Mouse (Mus musculus) naive thymus-derived CD4-positive, alpha-beta T cell, adult 5 months (primary cell): ENCODE results near the gene Psmd5. TPM values are rescaled to one million over a fixed set of nuclear protein-coding genes. Genes with fewer than 3 reads are reported as not detected.

Experiments used
- polyA plus RNA-seq: library from polyadenylated mRNA; unstranded; fragments of 100-300 nt; shearing (Covaris generic); gene quantifications from one replicate; pipeline ENCODE4 v1.2.1, GENCODE M21; 2017

The Psmd5 gene
- polyA plus RNA-seq: 52.8 TPM

DNA sequence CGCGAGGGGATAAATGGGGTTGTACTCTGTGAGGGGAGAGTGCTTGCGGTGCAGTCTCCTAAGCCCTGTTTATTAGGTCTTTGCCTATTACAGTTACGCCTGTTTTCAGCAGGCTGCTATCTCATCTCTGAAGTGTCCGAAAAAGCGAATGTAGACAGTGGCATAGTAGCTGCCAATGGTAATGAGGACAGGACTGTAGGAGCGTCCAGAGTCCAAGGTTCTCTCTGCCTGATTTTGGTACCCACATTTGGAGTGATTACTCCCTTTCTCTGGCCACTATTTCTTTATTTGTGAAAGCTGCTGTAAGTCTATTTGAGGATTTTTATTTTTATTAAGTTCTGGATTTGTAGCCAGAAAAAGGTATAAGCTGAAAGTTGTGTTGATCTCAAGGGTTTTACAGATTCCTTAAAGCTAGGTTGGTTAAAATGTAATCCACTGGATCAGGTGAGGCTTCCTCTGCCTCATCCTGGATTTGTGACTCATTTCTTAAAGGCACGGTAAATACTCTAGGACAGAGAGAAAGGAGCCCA lies at the start of gene Psmd5:
Psmd5 (minus strand) TSS at position 153 of the 530 bp plus-strand sequence.

DNA sequence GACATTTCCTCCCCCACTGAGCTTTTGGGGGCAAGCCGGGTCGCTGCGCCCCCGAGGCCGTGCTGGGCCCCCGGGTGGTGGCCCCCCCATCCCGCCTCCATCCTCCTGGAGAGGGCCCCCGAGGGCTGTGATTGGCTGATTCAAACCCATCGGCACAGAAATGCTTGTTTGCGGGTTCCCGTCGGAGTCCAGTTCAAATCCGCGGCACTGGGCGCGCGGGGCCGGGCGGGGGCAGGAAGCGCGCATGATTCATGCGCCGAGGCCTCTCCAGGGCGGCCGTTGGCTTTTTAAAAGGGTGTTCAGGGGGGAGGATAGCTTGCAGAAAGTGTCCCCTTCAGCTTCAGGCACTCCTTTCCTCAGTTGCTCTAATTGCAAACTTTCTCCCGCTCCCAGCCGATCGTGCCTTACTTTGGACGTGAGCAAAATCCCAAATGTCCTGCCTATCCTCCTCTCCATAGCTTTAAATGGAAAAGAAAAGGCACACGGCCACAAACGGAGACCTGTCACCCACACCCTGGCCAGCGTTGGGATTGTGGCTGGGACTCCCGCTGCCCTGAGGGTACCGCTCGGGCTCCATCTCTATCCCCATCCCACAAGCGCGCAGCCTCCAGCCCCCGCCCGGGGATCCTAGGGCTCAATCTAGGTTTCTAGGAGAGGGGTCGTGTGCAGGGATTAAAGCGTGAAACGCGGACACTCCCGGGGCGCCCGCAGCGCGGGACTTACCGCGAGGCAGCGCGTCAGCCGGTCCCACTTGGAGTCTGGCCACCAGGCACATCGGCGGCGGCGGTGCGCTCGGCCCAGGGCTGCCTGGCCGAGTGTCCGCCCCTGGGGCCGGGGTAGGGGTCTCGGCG lies 38.7 kb upstream of the Psmd5 start, which contains the start of gene Phf19:
Phf19 (minus strand) TSS at position 809 of the 851 bp plus-strand sequence.

DNA sequence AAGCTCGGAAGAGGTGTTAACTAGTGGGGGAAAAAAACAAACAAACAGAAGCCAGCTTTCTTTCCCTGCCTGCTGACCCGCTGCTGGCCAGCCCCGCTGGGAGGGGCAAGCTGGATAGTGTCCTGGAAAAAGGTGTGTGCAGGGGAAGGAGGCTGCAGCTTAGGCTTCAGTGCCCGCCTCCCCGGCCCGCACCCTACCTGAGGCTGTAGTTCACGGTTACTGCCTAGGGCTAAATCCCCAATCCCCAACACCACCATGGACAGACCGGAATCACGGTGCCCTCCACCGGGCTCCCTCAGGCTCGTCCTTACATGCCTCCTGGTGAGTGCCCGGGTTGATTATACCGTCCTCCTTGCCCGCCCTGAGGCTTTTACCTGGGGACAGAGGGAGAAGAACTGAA lies 497 bp downstream of the Psmd5 start, which contains the start of gene Cutal:
Cutal (plus strand) TSS at position 126 of the 400 bp plus-strand sequence.

GRCm38 (mm10) chr2:34832766-34833457 lies 41.9 kb downstream of the Psmd5 start, which contains the start of gene Gm34653:
Gene Gm34653 (plus strand): TSS chr2:34833007.

DNA sequence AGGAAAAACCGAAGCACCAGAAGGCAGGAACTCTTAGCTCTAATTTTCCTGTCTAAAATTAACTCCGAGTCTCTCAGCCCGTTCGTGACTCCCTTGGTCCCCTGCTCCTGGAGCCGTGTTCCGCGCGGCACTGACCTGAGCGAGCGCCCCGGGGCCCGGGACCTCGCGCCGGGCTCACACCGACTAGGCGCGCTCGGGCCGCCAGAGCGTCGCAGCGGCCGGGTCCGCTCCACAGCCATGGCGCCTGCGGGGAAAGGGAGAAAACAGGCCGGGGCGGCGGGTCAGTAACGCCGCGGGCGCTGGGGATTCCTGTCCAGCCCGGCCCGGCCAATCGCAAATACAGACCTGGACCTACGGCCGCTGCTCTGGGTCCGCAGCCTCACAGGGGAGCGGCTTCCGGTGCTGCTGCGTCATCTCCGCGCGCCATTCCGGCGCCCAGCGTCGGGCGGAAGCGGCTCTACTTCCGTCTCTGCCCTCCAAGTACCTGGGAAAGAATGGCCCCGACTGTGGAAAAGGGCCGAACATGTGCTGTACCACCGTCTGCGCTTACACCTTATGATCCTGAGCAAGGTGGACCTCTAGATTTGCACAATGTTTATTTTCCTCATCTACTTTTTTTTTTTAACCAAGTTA lies 48.8 kb downstream of the Psmd5 start, which contains the start of gene Fbxw2:
Fbxw2 (minus strand) TSS at position 485 of the 633 bp plus-strand sequence.

Other genes with a start within 250 kb of the Psmd5 start
- 115 TPM for gene Gapvd1, start 119.7 kb downstream of the Psmd5 start, polyA plus RNA-seq
- 647 TPM for gene Hspa5, start 103.0 kb downstream of the Psmd5 start, polyA plus RNA-seq
- 24.7 TPM for gene Rabepk, start 75.1 kb downstream of the Psmd5 start, polyA plus RNA-seq
- 178 TPM for gene Fbxw2, start 48.7 kb downstream of the Psmd5 start, polyA plus RNA-seq
- gene Gm34653, start 42.0 kb downstream of the Psmd5 start, polyA plus RNA-seq: not detected
- gene Cutal, start 572 bp downstream of the Psmd5 start, polyA plus RNA-seq: not detected
- gene Phf19, start 39.1 kb upstream of the Psmd5 start, polyA plus RNA-seq: 0.71 TPM
- gene Traf1, start 86.8 kb upstream of the Psmd5 start, polyA plus RNA-seq: 374 TPM
- gene Hc, start 186.5 kb upstream of the Psmd5 start, polyA plus RNA-seq: not detected
- 0.90 TPM for gene AI182371, start 226.6 kb upstream of the Psmd5 start, polyA plus RNA-seq
- gene Cntrl, start 234.5 kb upstream of the Psmd5 start, polyA plus RNA-seq: 99.0 TPM